Mouse (Mus musculus): Measurements from ENCODE around the gene Snx29. TPM values are rescaled to one million over a fixed set of nuclear protein-coding genes. Genes with fewer than 3 reads are reported as not detected.
A peak's percentile ranks its signal among the peaks of the same experiment; 100 is the strongest.

Snx29 gene
- total RNA-seq, 2 experiments from 2014 or later: 5.3 to 6.6 TPM

GRCm38 (mm10) chr16:11626004-11626481, 303.3 kb downstream of the Snx29 start:
- no peak for ATAC-seq (replicated peaks; ENCODE audit: poor library complexity)

- ATAC-seq (replicated peaks; ENCODE audit: poor library complexity): no peak
These were observed 303.9 kb downstream of the Snx29 start for GRCm38 (mm10) chr16:11626616-11627015.

- ATAC-seq (replicated peaks; ENCODE audit: poor library complexity): 0 out of 2 replicates have a peak, but pooled peaks have one; percentile 20
These were observed 305.3 kb downstream of the Snx29 start for GRCm38 (mm10) chr16:11627866-11628638.

DNA sequence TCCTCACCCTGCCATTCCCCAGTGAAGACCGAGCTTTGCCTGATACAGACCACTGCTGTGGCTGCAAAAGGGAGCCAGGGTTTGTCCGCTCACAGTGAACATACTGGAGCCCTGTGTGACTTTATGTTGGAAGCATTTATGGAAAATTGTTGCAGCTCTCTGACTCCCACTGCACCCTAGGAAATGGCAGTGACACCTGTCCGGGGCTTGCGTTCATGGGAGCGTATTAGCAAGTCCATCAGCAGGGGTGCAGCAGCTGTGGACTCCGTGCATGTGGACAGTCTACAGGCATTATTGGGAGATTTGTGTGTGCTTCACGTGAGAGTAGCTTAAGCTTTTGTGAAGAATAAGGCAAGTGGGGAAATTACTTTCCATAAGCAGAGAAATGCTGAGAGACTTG, 307.0 kb downstream of the Snx29 start:
- no peak for ATAC-seq (replicated peaks; ENCODE audit: poor library complexity)

DNA sequence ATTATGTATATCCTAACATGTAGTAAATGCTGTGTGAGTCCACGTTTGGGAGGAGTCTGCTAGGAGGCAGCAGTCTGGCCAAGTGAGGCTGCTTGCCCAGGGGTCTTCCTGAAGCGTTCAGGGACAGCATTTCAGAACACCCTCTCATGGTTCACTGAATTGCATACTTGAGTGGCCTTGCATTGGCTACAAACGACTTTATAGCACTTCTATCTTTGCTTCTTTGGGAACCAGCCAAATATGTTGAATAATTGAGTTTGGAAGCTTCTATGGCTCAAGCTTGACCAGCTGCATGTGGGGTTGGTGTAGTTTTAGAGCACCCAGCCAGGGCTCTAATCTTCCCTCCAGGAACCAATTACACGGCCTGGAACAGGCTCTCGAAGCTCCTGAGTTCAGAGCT, 307.8 kb downstream of the Snx29 start:
- no peak for ATAC-seq (replicated peaks; ENCODE audit: poor library complexity)

- ATAC-seq (replicated peaks; ENCODE audit: poor library complexity): peak; percentile 82
These were observed 309.6 kb downstream of the Snx29 start for GRCm38 (mm10) chr16:11632205-11632747.

- ATAC-seq (replicated peaks; ENCODE audit: poor library complexity): no peak
These were observed 313.6 kb downstream of the Snx29 start for GRCm38 (mm10) chr16:11636196-11636733.

- ATAC-seq (replicated peaks; ENCODE audit: poor library complexity): peak; percentile 37
These were observed 314.2 kb downstream of the Snx29 start for GRCm38 (mm10) chr16:11636902-11637301.

GRCm38 (mm10) chr16:11637794-11638193, 315.1 kb downstream of the Snx29 start:
- ATAC-seq (replicated peaks; ENCODE audit: poor library complexity): peak; percentile 66

DNA sequence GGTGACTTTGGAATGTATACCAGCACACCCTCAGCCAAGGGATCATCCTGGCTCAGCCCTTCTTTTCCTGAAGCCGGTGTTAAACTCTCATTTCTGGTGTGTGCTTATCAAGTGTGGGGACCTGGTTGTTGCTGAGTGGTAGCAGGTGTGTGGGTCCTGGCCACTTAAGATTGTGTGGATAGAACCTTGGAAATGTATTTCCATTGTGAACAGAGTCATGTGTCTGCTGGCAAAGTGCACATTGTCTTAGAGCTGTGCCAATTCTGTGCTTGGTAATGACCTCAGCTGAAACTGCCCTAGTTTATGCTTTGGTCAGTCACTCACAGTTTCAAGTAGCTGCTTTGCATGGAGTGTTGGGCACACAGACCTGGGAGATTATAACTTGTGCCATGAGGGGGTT, 316.0 kb downstream of the Snx29 start:
- no peak for ATAC-seq (replicated peaks; ENCODE audit: poor library complexity)

DNA sequence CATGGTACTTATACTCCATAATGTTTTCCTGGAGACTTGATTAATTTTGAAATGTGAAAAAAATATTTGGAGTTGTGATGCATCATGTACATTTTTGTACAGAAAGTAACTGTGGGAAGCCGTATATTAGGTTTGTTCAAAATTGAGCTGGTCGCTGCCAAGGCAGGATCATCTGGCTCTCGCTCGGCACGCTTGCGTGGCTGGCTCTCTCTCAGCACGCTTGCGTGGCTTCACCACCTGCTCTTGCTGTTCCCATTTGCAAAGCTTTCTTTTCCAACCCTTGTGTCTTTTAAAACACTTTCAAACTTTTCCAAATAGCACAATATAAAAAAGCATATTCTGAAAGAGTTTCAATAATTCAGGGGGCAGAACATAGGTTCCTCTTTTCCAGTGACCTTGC, 317.2 kb downstream of the Snx29 start:
- ATAC-seq (replicated peaks; ENCODE audit: poor library complexity): no peak

GRCm38 (mm10) chr16:11643603-11644002, 320.9 kb downstream of the Snx29 start:
- ATAC-seq (replicated peaks; ENCODE audit: poor library complexity): no peak

GRCm38 (mm10) chr16:11644399-11644798, 321.7 kb downstream of the Snx29 start:
- no peak for ATAC-seq (replicated peaks; ENCODE audit: poor library complexity)

DNA sequence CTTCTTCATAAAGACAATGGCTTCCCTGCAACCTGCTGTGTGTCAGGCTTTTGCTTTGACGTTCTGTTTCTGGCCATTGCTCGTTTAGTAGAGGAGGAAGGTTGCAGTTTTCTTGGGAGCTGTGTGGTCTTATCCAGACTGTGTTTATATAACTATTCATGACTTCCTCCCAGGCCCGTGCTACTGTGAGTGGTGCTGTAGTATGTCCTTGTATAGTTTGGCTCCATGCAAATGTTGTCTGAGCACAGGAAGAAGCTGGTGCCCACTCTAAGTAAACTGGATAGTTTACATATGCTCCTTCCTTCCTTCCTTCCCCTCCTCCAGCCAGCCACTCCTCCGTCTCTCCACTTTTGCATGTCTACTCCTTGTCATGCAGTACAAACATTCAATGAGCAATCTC, 323.0 kb downstream of the Snx29 start:
- no peak for ATAC-seq (replicated peaks; ENCODE audit: poor library complexity)

GRCm38 (mm10) chr16:11646745-11647289, 324.1 kb downstream of the Snx29 start:
- ATAC-seq (replicated peaks; ENCODE audit: poor library complexity): no peak

- peak; percentile 30; the same call in 1 of the 2 replicates for ATAC-seq (replicated peaks; ENCODE audit: poor library complexity)
These were observed 325.5 kb downstream of the Snx29 start for GRCm38 (mm10) chr16:11648169-11648688.

- peak; percentile 67 for ATAC-seq (replicated peaks; ENCODE audit: poor library complexity)
These were observed 330.1 kb downstream of the Snx29 start for GRCm38 (mm10) chr16:11652686-11653366.

DNA sequence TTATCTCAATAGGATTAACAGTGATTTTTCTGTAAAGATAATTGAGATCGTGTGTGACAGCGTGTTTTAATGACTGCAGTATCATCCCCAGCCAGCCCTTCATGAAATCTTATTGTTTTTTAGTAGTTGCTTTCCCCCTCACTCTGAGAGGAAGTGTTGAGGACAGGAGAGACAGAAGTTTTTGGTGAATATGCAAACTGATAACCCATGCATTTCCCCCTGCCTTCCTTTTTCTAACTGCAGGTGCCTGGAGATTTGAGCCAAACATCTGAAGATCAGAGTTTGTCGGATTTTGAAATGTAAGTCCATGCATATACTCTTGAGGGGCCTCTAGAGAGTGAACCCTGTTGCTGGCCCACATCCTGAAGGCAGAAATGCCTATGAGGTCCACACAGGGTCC, 333.2 kb downstream of the Snx29 start:
- ATAC-seq (replicated peaks; ENCODE audit: poor library complexity): no peak

GRCm38 (mm10) chr16:11657111-11657510, 334.4 kb downstream of the Snx29 start:
- ATAC-seq (replicated peaks; ENCODE audit: poor library complexity): no peak

- ATAC-seq (replicated peaks; ENCODE audit: poor library complexity): peak; percentile 78
These were observed 336.5 kb downstream of the Snx29 start for GRCm38 (mm10) chr16:11659111-11659720.
